Mouse (Mus musculus) bone marrow, adult 2 months (tissue): ENCODE measurements around the gene Lcn2. TPM values are rescaled to one million over a fixed set of nuclear protein-coding genes. Genes with fewer than 3 reads are reported as not detected.

ENCODE experiments used
- H3K27ac ChIP-seq: fragments of 200-500 bp; 2 replicates; pipeline ENCODE4 v1.5.1; 2012; ENCODE audit warnings: low read depth, mild to moderate bottlenecking, control low read depth, inconsistent platforms, low read length; ENCODE audit not compliant: control insufficient read depth, poor library complexity, insufficient read depth
- H3K4me1 ChIP-seq: fragments of 200-500 bp; 2 replicates; pipeline ENCODE4 v1.6.1; 2011; ENCODE audit warnings: low read length; ENCODE audit not compliant: control insufficient read depth, insufficient read depth
- H3K4me3 ChIP-seq: fragments of 200-500 bp; replicated peaks from 2 replicates; pipeline ENCODE3; 2011; ENCODE audit warnings: mild to moderate bottlenecking, low read depth, low read length, control low read depth; ENCODE audit not compliant: control insufficient read depth
- CTCF ChIP-seq: fragments of 200-500 bp; IDR thresholded peaks from 2 replicates; pipeline ENCODE4 v1.5.1; 2011; ENCODE audit warnings: low read length, control low read depth; ENCODE audit not compliant: control insufficient read depth, insufficient read depth
- POLR2A ChIP-seq: fragments of 200-500 bp; IDR thresholded peaks from 2 replicates; pipeline ENCODE4 v1.6.1; 2011; ENCODE audit warnings: low read depth, mild to moderate bottlenecking, control low read depth, low read length, borderline replicate concordance; ENCODE audit not compliant: control insufficient read depth
- WGBS: fragments of 180-500 bp; shearing (Covaris S2); methylation state at CpG from one replicate; pipeline ENCODE4 v1.1.7; 2018; 5-methylcytosine and 5-hydroxymethylcytosine counted together
- polyA plus RNA-seq: library from polyadenylated mRNA; stranded (reverse); fragments of >200 nt; gene quantifications from 2 replicates; pipeline ENCODE4 v1.2.4, GENCODE M21; 2011; ENCODE audit warnings: low replicate concordance; ENCODE audit not compliant: missing spikeins, insufficient read depth, insufficient read length

Gene Lcn2
- polyA plus RNA-seq, 1 experiment, result 1,079 TPM

DNA sequence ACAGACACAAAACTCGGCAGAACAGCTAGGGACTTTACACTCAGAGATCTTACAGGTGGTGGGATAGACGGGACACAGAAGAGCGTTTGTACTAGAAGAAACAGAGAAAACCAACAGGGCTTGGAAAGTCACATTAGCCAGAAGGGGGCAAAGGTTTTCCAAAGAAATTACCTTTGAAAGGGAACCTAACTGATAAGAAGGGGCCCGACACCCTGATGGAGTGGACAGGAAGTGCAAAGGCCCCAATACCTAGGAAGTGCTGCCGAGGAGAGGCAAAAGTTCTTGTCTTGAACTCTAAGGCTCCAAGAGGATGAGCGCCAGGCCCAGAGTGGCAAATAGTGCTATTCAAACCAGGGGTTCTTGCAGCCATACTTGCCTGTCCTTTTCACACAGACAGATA, 34.2 kb downstream of the Lcn2 start:
- WGBS, result 66% methylated on average over 6 of the region's 6 CpGs
- Histone ChIP-seq H3K27ac (no peak overlapping the region), H3K4me3 (no peak overlapping the region), H3K4me1 (no peaks in the 10 kb centered on the region)
- TF ChIP-seq POLR2A (no peak), CTCF (no peak)

GRCm38 (mm10) chr2:32353007-32353542, 35.0 kb downstream of the Lcn2 start, which contains the start of gene Dnm1:
Dnm1 (minus strand) TSS chr2:32353338.
- Histone ChIP-seq H3K4me1 (no peaks in the 10 kb centered on the region), H3K27ac (no peak within 1 kb of the TSS), H3K4me3 (peak within 1 kb of the TSS; percentile 48)
- peak; percentile 89 for TF ChIP-seq CTCF
- TF ChIP-seq POLR2A, result no peak
- under 1% methylated on average over 63 of the region's 63 CpGs for WGBS

DNA sequence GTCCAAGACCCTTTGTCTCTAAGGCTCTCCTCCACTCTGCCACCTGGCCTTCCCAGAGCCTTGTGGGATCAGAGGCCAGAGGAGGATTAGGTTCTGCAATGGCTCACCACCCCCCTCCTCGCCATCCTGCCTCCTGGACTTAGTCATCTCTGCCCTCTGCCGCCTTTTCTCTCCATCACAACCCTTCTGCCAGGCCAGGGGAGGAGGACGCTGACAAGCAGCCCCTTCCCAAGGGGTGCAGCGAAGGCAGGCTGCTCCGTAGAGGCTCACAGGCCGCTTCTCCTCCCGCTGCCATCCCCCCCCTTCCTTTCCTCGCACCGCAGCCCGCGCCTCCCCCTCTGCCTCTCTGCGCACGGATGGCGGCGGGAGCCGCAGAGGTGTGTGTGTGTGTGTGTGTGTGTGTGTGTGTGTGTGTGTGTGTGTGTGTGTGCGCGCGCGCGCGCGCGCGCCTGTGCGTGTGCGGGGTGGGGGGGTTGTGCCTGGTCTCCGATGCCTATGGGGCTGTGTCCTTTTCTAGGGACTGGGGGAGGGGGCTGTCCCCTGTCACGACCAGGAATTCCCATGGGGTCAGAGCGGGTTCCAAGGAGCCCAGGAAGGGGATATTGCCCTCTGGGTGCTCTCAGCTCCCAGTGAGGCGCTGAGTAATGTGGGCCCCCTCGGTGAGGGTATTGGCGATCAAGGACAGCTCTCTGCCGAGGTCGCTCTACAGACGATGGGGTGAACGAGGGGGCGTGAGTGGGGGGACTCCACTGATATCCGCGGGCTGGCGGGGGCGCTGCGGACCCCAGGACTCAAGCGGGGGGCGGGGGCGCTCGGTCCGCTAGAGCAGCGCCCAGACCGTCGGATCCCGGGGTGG, 35.7 kb downstream of the Lcn2 start, which contains the start of gene Ciz1:
Gene Ciz1 (plus strand): TSS at position 177 of the 856 bp plus-strand sequence.
- no peaks in the 10 kb centered on the region for H3K4me1 ChIP-seq
- 2% methylated on average over 45 of the region's 52 CpGs for WGBS
- H3K27ac ChIP-seq, result no peak within 1 kb of the TSS
- TF ChIP-seq POLR2A, result no peak
- TF ChIP-seq CTCF, result no peak
- H3K4me3 ChIP-seq, result peak within 1 kb of the TSS; percentile 48

GRCm38 (mm10) chr2:32351471-32351961, 36.5 kb downstream of the Lcn2 start:
- Histone ChIP-seq H3K27ac (no peak overlapping the region), H3K4me1 (no peaks in the 10 kb centered on the region), H3K4me3 (no peak overlapping the region)
- WGBS, result 30% methylated on average over 9 of the region's 9 CpGs
- TF ChIP-seq CTCF (no peak), POLR2A (no peak)

DNA sequence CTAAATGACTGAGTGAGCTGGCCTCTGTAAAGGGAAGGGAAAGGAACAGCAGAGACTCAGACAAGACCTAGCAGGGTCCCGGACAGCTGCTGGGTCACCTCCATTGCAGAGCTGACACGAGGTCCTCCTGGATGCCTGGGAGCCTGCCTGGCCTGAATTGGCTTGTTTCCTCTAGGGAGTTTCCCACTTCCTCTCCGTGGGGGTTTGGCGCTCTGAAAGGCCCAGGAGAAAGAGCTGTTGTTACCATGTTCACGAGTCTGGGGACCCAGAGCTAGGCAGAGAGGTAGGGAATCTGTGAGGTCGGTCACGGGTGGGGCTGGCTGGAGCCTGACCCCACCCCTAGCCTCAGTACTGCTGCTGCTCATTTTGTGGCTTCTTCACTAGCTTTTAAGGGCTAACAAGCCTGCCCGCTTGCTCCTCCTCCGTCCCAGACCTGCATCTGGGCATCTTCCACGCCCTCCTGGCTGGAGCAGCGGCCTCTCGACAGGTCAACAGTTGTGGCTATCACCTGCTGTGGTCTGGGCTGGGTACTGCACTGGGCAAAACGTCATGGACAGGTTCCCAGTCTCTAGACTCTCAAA, 37.5 kb downstream of the Lcn2 start:
- whole genome bisulfite sequencing, result 53% methylated on average over 13 of the region's 13 CpGs
- H3K4me1 ChIP-seq, result no peaks in the 10 kb centered on the region
- TF ChIP-seq CTCF (no peak), POLR2A (no peak)

DNA sequence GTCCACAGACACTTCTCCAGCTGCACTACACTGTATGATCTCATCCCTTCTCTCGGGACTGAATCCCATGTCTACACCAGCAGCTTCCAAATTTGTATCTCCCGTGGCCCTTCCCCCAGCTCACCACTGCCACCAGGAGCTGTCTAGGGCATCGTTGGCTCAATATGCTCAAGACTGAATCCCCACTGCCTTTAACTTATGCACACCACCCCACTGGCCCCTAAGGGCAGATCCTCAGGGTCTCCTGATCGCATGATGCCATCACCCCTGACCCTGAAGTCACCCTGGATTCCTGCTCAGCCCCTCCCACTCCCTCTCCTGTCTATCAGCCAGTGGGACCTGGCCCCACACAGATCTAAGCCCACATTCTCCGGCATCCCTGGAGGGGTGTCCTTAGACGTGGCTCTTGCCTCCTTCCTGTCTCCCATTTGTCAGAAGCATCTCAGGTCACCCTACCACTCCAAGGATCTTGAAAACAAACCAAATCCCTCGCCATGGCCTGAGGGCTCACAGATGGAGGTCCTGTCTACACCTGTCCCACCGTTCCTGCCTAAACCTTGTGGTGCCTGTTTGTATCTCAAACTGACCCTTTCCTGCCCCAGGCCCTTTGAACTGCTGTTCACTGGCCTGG, 38.3 kb downstream of the Lcn2 start:
- Histone ChIP-seq H3K4me3 (no peak overlapping the region), H3K4me1 (no peaks in the 10 kb centered on the region), H3K27ac (no peak overlapping the region)
- TF ChIP-seq CTCF (no peak), POLR2A (no peak)
- WGBS, result 62% methylated on average over 8 of the region's 8 CpGs

More for the DNA sequence above, 37.5 kb downstream of the Lcn2 start:
- H3K27ac ChIP-seq, result no peak overlapping the region
- no peak overlapping the region for H3K4me3 ChIP-seq

DNA sequence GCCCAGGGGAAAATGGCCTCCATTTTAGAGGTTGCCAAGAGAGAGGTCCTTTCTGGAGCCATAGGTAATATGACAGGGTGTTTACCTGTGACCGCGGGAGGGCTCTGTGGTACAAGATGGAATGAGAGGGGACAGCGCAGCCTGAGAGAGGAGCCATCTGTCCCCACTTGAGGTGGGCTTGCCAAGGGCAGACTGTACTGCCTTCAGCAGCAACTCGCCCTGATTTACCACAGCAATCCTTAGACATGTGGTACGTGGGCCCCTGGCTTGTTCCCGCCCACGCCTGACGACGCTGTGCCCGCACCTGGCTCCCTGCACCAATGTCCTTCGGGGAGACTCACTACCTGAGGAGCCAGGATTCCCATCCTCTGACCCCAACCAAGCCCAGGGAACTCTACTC, 39.7 kb downstream of the Lcn2 start:
- no peaks in the 10 kb centered on the region for H3K4me1 ChIP-seq
- TF ChIP-seq CTCF, result no peak
- TF ChIP-seq POLR2A, result no peak
- no peak overlapping the region for H3K27ac ChIP-seq
- WGBS, result 83% methylated on average over 11 of the region's 11 CpGs
- H3K4me3 ChIP-seq, result no peak overlapping the region

- no peaks in the 10 kb centered on the region for H3K4me1 ChIP-seq
- H3K4me3 ChIP-seq, result no peak overlapping the region
- WGBS, result 80% methylated on average over 6 of the region's 6 CpGs
- no peak overlapping the region for H3K27ac ChIP-seq
- TF ChIP-seq CTCF (no peak), POLR2A (no peak)
Observed at GRCm38 (mm10) chr2:32347019-32347418, 41.0 kb downstream of the Lcn2 start.
